Mouse (Mus musculus) midbrain, embryonic 13.5 days (tissue): ENCODE measurements at regions not wholly inside any gene's neighbourhood (a gene's known extent, or its start where the extent isn't known, plus 50 kb on each side); places are given as distances from the start of the nearest gene placed in this dataset.

Experiments used
- ATAC-seq: fragments of 200-750 bp; cut with Nextera tagmentation; 2 replicates; pipeline ENCODE4 v1.8.0; 2017; ENCODE audit warnings: mild to moderate bottlenecking, moderate TSS enrichment, moderate library complexity
- H3K27ac ChIP-seq: fragments of 300-500 bp; sonication (generic); 2 replicates; pipeline ENCODE4 v1.5.1; 2015; ENCODE audit warnings: inconsistent platforms, mild to moderate bottlenecking, moderate library complexity
- H3K27me3 ChIP-seq: fragments of 300-500 bp; sonication (generic); 2 replicates; pipeline ENCODE4 v1.6.1; 2015; ENCODE audit warnings: mild to moderate bottlenecking, inconsistent platforms
- H3K36me3 ChIP-seq: fragments of 300-500 bp; sonication (generic); 2 replicates; pipeline ENCODE4 v1.6.1; 2015; ENCODE audit warnings: mild to moderate bottlenecking, inconsistent platforms
- H3K4me1 ChIP-seq: fragments of 300-500 bp; sonication (generic); replicated peaks from 2 replicates; pipeline ENCODE4 v1.6.1; 2015; ENCODE audit warnings: inconsistent platforms
- H3K4me2 ChIP-seq: fragments of 300-500 bp; sonication (generic); replicated peaks from 2 replicates; pipeline ENCODE4 v1.6.1; 2015; ENCODE audit warnings: moderate library complexity, mild to moderate bottlenecking, inconsistent platforms
- H3K4me3 ChIP-seq: fragments of 300-500 bp; sonication (generic); replicated peaks from 2 replicates; pipeline ENCODE4 v1.5.1; 2015; ENCODE audit warnings: mild to moderate bottlenecking, inconsistent platforms
- H3K9ac ChIP-seq: fragments of 300-500 bp; sonication (generic); replicated peaks from 2 replicates; pipeline ENCODE4 v1.6.1; 2015; ENCODE audit warnings: mild to moderate bottlenecking, inconsistent platforms
- H3K9me3 ChIP-seq: fragments of 300-500 bp; sonication (generic); 2 replicates; pipeline ENCODE4 v1.6.1; 2016; ENCODE audit warnings: mild to moderate bottlenecking, inconsistent platforms
- WGBS: fragments of 180-500 bp; shearing (Covaris S2); methylation state at CpG from one replicate; pipeline ENCODE4 v1.1.7; 2015; 5-methylcytosine and 5-hydroxymethylcytosine counted together

DNA sequence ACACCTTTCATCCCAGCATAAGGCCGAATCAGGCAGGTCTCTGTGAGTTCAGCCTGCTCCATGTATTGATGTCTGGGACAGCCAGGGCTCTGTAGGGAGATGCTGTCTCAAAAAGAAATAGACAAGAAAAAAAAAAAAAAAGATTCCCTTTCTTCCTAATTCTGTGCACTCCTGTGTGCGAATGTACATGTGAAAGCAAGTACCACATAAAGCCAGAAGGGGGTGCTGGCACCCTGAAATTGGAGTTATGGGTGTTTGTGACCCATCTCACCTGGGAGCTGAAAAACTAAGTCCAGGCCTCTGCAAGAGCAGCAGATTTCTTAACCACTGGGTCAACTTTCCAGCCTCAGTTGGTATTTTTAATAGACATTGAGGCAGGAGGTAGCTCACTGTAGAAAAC lies 280.6 kb upstream of the Zdhhc25 start:
- no peak overlapping the region for H3K27ac ChIP-seq
- peaks cover 31% of the 10 kb centered on the region for H3K4me1 ChIP-seq
- H3K27me3 ChIP-seq: no peaks in the 10 kb centered on the region
- 72% methylated on average over 2 of the region's 2 CpGs for WGBS
- H3K36me3 ChIP-seq: no peaks in the 10 kb centered on the region
- no peak for ATAC-seq
- H3K9me3 ChIP-seq: no peaks in the 10 kb centered on the region
- H3K4me3 ChIP-seq: no peak overlapping the region
- no peak overlapping the region for H3K9ac ChIP-seq
- H3K4me2 ChIP-seq: no peak overlapping the region

DNA sequence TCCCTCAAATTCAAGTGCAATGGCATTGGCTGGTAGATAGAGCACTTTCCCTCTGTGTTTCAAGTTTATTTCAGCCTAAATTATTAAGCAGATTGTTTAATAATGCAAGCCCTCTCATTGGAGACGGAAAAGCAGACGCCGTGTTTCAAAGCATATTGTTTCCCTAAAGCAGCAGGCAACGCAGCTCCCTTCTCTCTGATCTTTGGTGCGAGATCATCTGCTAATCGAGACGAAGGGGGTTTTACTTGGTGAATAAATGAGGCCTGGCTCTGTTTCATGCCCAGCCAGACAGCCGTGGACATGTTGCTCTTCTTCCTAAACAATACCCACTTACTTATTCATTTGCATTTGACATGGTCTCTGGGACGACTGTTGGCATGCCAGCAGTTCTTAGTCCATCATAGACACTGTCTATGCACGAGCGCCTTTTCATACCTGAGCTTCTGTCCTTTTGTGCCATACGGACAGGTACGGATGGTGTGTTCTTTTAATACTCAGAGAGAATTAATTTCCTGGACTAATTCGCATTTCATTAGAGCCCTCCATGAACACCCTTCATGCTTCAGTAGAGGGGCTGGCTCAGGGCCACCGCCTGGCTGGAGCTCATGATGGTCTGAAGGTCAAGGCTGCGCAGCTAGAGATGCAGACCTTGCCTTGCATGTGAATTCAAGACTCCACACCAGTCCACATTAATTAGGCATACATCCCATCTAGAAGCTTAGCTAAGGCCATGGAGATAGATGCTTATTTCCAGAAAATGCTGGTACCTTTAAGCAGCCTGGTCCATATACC lies 276.3 kb upstream of the Zdhhc25 start:
- no peak for ATAC-seq
- WGBS: 55% methylated on average over 16 of the region's 16 CpGs
- Histone ChIP-seq H3K27ac (no peak overlapping the region; the same call in 1 of the 2 replicates), H3K9me3 (no peaks in the 10 kb centered on the region), H3K4me2 (no peak overlapping the region), H3K4me3 (no peak overlapping the region), H3K4me1 (peaks cover 13% of the 10 kb centered on the region), H3K9ac (no peak overlapping the region), H3K27me3 (no peaks in the 10 kb centered on the region), H3K36me3 (no peaks in the 10 kb centered on the region)

DNA sequence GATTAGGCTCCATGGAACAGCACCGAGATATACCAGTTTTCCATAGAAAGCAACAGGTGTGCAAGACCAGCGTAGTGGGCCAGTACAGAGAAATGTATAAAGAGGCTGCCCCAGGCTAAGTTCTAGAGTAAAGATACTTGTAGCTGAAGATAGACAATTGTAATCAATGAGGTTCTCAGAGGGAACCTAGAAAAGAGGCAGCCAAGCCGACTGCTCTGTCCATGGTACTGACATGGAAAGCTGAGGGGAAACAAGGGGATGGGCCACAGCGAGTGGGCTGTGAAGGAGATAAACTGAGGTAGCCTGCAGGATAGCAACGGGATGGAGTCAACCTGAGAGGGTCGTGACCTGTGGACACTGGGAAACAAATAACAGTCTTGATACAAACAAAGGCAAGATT lies 275.0 kb upstream of the Zdhhc25 start:
- 57% methylated on average over 6 of the region's 6 CpGs for WGBS

DNA sequence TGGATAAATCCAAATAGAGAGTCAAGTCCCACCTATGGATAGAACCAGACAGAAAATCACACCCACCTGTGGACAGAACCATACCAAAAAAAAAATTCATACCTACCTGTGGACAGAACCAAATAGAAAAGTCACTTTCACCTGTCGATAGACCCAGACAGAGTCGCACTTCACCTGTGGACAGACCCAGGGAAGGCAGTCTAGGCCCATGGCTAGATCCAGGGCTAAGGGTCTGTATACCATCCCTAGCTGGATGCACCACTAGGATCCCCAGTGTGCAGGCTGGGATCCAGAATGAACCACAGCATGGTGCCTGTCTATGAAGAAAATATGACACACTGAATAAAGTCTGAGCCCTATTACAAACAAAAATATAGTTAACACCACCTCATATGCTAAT lies 246.9 kb upstream of the Zdhhc25 start:
- Histone ChIP-seq H3K9ac (no peak overlapping the region), H3K4me2 (no peak overlapping the region), H3K9me3 (no peaks in the 10 kb centered on the region), H3K4me1 (no peaks in the 10 kb centered on the region), H3K27me3 (no peaks in the 10 kb centered on the region), H3K4me3 (no peak overlapping the region), H3K36me3 (no peaks in the 10 kb centered on the region), H3K27ac (no peak overlapping the region)
- 92% methylated on average over 2 of the region's 2 CpGs for WGBS
- ATAC-seq: no peak

More for the DNA sequence above, 275.0 kb upstream of the Zdhhc25 start:
- H3K9me3 ChIP-seq: no peaks in the 10 kb centered on the region
- H3K4me2 ChIP-seq: no peak overlapping the region
- H3K27me3 ChIP-seq: no peaks in the 10 kb centered on the region
- no peak for ATAC-seq
- H3K4me3 ChIP-seq: no peak overlapping the region
- H3K4me1 ChIP-seq: peaks cover 13% of the 10 kb centered on the region
- no peak overlapping the region for H3K9ac ChIP-seq
- H3K27ac ChIP-seq: no peak overlapping the region
- no peaks in the 10 kb centered on the region for H3K36me3 ChIP-seq

DNA sequence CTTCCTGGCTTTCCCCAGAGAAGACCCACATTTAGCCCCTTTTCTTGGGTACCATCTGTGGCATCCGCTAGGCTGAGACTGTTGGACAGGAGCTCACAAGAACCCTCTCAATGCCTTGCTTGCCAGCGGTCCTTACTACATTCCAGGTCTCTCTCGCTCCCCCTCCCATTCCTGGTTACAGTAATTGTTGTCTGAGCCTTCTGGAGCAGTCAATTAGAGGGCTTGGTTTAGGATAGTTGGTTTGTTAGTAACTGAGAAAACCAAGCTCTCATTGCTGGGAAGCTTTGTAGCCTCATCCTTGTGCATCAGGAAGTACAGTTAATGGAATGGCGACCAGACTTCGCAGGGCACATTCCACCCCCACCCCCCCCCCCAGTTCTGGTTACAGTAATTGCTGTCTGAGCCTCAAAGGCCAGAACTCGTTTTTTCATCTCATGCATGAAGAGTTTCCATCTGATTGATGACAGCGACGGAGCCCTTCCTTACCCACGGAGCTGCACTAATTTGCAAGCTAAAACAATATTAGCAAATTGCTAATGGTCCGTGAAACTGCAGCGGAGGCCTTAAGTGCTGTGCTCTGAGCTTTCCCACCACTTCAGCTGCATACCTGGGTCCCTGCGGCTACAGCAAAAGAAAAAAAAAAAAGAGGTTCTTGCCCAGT lies 239.6 kb upstream of the Zdhhc25 start:
- H3K4me2 ChIP-seq: no peak overlapping the region
- peak; percentile 30; the same call in 1 of the 2 replicates for ATAC-seq

DNA sequence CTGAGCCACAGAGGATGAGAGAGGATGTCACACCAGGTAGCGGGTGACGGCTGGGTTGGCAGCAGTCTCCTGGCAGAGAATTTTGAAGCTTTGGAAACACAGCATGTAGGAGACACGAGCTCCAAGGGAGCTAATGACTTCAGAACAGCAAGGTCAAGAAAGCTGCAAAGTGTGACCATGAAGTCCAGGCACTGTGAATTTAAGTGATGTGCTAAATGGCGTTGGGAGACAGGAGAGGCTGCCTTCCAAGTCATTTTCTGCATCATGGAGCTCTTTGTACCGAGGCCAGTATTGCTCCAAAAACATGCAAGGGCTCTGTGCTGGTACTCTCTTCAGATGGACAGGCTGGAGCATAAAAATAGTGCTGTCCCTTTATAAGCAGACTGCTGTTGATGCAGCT lies 238.8 kb upstream of the Zdhhc25 start:
- Histone ChIP-seq H3K4me1 (peaks cover 9% of the 10 kb centered on the region), H3K36me3 (no peaks in the 10 kb centered on the region), H3K9me3 (no peaks in the 10 kb centered on the region), H3K27me3 (no peaks in the 10 kb centered on the region), H3K4me2 (no peak overlapping the region), H3K9ac (no peak overlapping the region), H3K27ac (peak overlapping the region; percentile 47; the same call in 1 of the 2 replicates), H3K4me3 (no peak overlapping the region)
- ATAC-seq: no peak
- WGBS: 68% methylated on average over 5 of the region's 5 CpGs

More for the DNA sequence above, 239.6 kb upstream of the Zdhhc25 start:
- Histone ChIP-seq H3K4me3 (no peak overlapping the region), H3K4me1 (peaks cover 9% of the 10 kb centered on the region), H3K36me3 (no peaks in the 10 kb centered on the region), H3K9ac (no peak overlapping the region), H3K27ac (no peak overlapping the region), H3K9me3 (no peaks in the 10 kb centered on the region), H3K27me3 (no peaks in the 10 kb centered on the region)
- 51% methylated on average over 12 of the region's 12 CpGs for WGBS

DNA sequence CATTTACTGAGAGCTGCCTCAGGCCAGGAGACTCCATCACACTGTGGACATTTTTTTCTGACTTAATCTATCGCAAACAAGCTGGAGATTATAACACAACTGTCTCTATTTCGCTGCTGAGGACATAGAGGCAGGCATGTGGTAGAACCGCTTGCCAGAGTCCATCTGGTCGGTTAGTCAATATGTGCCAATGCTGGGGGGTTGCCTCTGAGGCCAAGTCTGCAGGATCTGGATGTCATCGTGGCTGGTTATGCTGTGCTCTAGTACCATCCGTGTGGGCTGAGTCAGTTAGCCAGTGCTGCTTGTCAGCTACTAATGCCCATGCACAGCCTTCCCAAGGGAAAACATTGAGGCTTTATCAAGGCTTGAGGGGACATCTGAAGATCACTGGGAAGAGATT lies 237.1 kb upstream of the Zdhhc25 start:
- H3K9me3 ChIP-seq: no peaks in the 10 kb centered on the region
- H3K4me2 ChIP-seq: no peak overlapping the region
- no peak for ATAC-seq
- no peaks in the 10 kb centered on the region for H3K27me3 ChIP-seq
- no peak overlapping the region for H3K4me3 ChIP-seq
- no peaks in the 10 kb centered on the region for H3K36me3 ChIP-seq
- 83% methylated on average over 6 of the region's 6 CpGs for WGBS
- peaks cover 9% of the 10 kb centered on the region for H3K4me1 ChIP-seq
- H3K9ac ChIP-seq: no peak overlapping the region
- no peak overlapping the region for H3K27ac ChIP-seq

DNA sequence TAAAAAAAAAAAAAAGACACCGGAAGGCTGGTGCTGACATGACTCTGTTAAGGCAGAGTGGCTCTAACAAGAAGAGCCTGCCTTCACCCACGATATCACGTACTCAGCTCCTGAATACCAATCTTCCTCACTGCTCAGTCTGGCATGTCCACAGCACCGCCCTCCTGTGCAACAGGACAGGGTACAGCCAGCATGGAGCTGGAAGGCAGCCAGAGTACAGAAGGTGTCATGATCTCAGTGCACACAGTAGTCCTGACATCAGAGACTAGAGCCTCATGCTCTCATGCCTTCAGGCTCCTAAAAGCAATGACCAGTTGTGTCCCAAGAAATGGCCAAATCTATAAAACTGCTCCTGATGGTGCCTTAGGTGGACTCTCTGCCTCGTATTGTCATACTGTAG lies 229.7 kb upstream of the Zdhhc25 start:
- ATAC-seq: no peak

DNA sequence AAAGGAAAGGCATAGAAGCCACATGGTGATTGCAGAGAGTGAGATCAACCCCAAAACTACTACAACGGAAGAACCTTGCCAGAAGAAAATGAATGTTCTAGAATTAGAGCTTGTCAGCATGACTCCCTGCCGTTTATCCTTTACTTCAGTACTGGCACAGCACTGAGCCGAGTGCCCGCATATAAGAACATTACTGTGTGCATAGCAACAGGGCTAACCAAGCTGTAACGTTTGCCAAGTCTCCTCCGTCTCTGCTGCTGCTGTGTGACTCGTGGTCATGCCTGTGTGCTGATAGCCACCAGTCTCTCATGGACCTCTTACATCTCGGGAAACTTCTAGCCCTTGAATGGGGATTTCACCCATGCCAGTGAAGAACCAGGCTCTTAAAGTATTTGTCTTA lies 228.1 kb upstream of the Zdhhc25 start:
- Histone ChIP-seq H3K9ac (no peak overlapping the region), H3K27ac (no peak overlapping the region), H3K27me3 (no peaks in the 10 kb centered on the region), H3K9me3 (no peaks in the 10 kb centered on the region), H3K4me3 (no peak overlapping the region), H3K36me3 (no peaks in the 10 kb centered on the region), H3K4me2 (no peak overlapping the region), H3K4me1 (no peaks in the 10 kb centered on the region)
- no peak for ATAC-seq
- WGBS: 72% methylated on average over 8 of the region's 8 CpGs

More for the DNA sequence above, 229.7 kb upstream of the Zdhhc25 start:
- 84% methylated on average over 5 of the region's 5 CpGs for WGBS
- no peak overlapping the region for H3K4me3 ChIP-seq
- no peaks in the 10 kb centered on the region for H3K36me3 ChIP-seq
- H3K4me2 ChIP-seq: no peak overlapping the region
- no peak overlapping the region for H3K9ac ChIP-seq
- no peaks in the 10 kb centered on the region for H3K27me3 ChIP-seq
- no peaks in the 10 kb centered on the region for H3K4me1 ChIP-seq
- H3K9me3 ChIP-seq: no peaks in the 10 kb centered on the region
- no peak overlapping the region for H3K27ac ChIP-seq

DNA sequence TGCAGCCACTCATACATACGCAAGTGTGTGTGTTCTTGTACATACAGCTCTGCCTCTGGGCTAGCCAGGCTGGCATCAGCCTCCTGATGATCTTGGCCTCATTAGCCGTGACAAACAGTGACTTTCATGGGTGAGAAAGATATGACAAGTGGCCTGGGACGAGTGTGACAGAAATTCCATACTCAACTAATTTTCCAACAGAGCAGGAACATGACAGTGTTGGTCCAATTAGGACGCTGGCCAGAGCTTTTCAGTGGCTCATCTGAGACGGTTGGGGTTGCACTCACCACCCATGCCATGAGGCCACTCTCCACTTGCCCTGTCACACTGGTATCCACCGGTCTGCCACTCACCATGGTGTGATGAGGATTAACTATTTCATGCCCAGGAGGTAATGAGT lies 226.2 kb upstream of the Zdhhc25 start:
- Histone ChIP-seq H3K27me3 (no peaks in the 10 kb centered on the region; the same call in 1 of the 2 replicates), H3K9me3 (no peaks in the 10 kb centered on the region), H3K27ac (no peak overlapping the region), H3K36me3 (no peaks in the 10 kb centered on the region), H3K4me2 (no peak overlapping the region), H3K9ac (no peak overlapping the region), H3K4me3 (no peak overlapping the region), H3K4me1 (0 out of 2 replicates have a peak, but pooled peaks cover under 1% of the 10 kb centered on the region)
- WGBS: 70% methylated on average over 6 of the region's 6 CpGs
- ATAC-seq: no peak

DNA sequence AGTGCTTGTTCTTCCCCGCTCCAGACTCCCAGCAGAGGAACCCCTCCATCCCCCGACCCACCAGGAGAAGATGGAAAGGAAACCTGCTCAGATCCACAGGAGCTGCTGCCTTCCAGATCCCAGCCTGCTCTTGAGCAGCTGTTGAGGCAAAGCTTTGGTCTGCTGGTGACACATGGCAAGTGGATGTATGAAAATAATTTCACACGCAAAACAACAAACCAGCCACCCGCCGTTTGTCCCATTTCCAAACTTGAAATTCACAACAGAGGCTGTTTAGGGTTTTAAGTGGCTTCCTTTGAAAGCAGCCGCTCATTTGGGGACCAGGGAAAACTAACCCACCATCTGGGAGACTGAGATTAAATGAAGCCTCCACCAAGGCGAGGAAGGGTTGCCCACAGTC lies 220.8 kb upstream of the Zdhhc25 start:
- no peak overlapping the region for H3K27ac ChIP-seq
- 71% methylated on average over 7 of the region's 7 CpGs for WGBS
- no peak for ATAC-seq
- no peak overlapping the region for H3K9ac ChIP-seq
- no peak overlapping the region for H3K4me2 ChIP-seq
- H3K27me3 ChIP-seq: no peaks in the 10 kb centered on the region; the same call in 1 of the 2 replicates
- no peaks in the 10 kb centered on the region for H3K9me3 ChIP-seq
- H3K36me3 ChIP-seq: no peaks in the 10 kb centered on the region
- H3K4me1 ChIP-seq: peaks cover 27% of the 10 kb centered on the region
- H3K4me3 ChIP-seq: no peak overlapping the region

DNA sequence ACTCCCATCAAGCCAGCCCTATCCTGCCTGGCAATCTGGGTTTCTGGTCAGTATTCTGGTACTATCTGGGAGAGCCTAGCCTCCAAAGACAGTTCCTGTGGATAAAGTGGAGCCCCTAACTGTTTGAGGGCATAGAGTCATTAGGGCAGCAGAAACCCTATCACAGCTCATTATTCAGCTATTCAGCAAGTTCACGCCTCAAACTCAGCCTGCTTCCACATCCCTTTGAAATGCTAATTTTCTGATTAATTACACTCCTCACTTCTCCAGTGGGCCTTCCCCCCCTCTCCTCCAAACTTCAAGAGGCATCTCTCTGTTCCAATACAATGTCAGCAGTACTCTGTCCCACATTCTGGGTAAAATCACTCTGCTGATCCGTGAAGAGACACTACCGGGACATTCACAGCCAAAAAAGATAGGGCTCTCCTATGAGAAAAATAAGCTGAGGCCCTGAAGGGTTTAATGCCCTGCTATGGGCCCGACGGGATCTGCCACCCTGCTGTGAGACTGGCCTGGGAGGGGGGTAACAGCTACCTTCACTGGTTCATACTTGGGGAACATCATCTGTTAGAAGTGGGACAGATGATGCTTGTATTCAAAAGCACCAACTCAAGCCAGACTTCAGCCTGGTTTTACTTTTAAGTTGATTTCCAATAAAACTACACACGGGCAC lies 220.0 kb upstream of the Zdhhc25 start:
- H3K4me2 ChIP-seq: no peak overlapping the region
- no peaks in the 10 kb centered on the region for H3K9me3 ChIP-seq
- no peaks in the 10 kb centered on the region; the same call in 1 of the 2 replicates for H3K27me3 ChIP-seq
- H3K9ac ChIP-seq: no peak overlapping the region
- no peak overlapping the region; the same call in 1 of the 2 replicates for H3K27ac ChIP-seq
- 13% methylated on average over 6 of the region's 6 CpGs for WGBS
- no peak overlapping the region for H3K4me3 ChIP-seq
- H3K4me1 ChIP-seq: peaks cover 27% of the 10 kb centered on the region
- no peaks in the 10 kb centered on the region for H3K36me3 ChIP-seq
- ATAC-seq: peak; percentile 45; the same call in 1 of the 2 replicates
